Mouse (Mus musculus): ENCODE measurements around the gene Irgc1.

- no peak for TF ChIP-seq CTCF (conservative IDR thresholded peaks at IDR 0.05; ENCODE audit: low read length)
- TF ChIP-seq NANOG (IDR thresholded peaks at IDR 0.05; ENCODE audit: borderline replicate concordance, low read length) = no peak
Measured at GRCm38 (mm10) chr7:24384070-24384469, 68.0 kb downstream of the Irgc1 start.

All from E14TG2a.4 (cell line).